ENCODE assay signal across 9 mouse cellular contexts in the genomic region with DNA sequence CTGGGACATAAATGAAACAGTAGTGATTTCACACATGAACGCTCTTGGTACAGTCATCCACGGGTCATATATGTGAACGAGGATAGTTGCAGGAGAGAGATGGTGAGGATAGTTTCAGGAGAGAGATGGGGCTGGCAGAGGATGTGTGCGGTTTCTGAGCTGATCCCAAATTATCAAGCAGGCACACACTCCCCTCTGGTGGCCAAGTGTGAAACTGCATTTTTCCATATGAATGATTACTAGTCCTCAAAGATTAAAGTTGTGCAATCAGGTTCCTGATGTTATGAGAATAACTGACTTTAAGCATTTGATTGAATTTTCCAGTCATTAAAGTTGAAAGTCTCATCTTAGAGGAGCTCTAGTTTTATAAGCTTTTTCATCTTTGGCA. TPM values are rescaled to one million over a fixed set of nuclear protein-coding genes. Genes with fewer than 3 reads are reported as not detected.
A peak's percentile ranks its signal among the peaks of the same experiment; 100 is the strongest.
DNase-seq lines count a peak whose midpoint lies in the region; ATAC-seq lines count a peak whose summit lies in the region.
"Had no signal": no experiment of that assay in that cellular context is flagged by ENCODE, and none has a peak within 500 bp of the region (broad histone marks: within the 10 kb centered on the region; RNA-seq: fewer than 3 reads in every experiment).

No protein-coding gene starts in this region.

- no peaks in the 10 kb centered on the region for H3K36me3 ChIP-seq in hindbrain, embryonic 14.5 days (replicated peaks; ENCODE audit: control insufficient read depth, insufficient read depth)
- no peaks in the 10 kb centered on the region for H3K36me3 ChIP-seq in lung, embryonic 16.5 days (ENCODE audit: control insufficient read depth, insufficient read depth, low read length)
- H3K36me3 ChIP-seq: lung, embryonic 15.5 days had no signal

- no peaks in the 10 kb centered on the region for H3K9me3 ChIP-seq in hindbrain, embryonic 14.5 days (ENCODE audit: control insufficient read depth, low read length)
- H3K9me3 ChIP-seq in lung, embryonic 16.5 days (ENCODE audit: control insufficient read depth, low read length): no peaks in the 10 kb centered on the region
- H3K9me3 ChIP-seq: lung, embryonic 15.5 days had no signal

- no peak overlapping the region for H3K27ac ChIP-seq in hindbrain, embryonic 14.5 days
- no peak overlapping the region for H3K27ac ChIP-seq in lung, embryonic 16.5 days (ENCODE audit: low read length)
- H3K27ac ChIP-seq: lung, embryonic 15.5 days had no signal

- H3K4me2 ChIP-seq in hindbrain, embryonic 14.5 days (replicated peaks): no peak overlapping the region
- no peak overlapping the region for H3K4me2 ChIP-seq in lung, embryonic 16.5 days (ENCODE audit: low read depth, low read length)
- H3K4me2 ChIP-seq: lung, embryonic 15.5 days had no signal

- DNase-seq in gastrocnemius, adult 18-20 months (ENCODE audit: low spot score): peak; percentile 61
- DNase-seq in gastrocnemius, postnatal 25 days: no peak
- DNase-seq in adrenal gland, postnatal 36 days: peak; percentile 59 to 68
- DNase-seq in hindbrain, embryonic 14.5 days (ENCODE audit: low spot score): peak; percentile 96
- peak; percentile 72 for DNase-seq in layer of hippocampus, adult 9-10 months (ENCODE audit: low spot score)
- DNase-seq in retina, adult 2 months (ENCODE audit: low read depth, low spot score): peak; percentile 52

- 21% methylated on average over 4 of the region's 4 CpGs for WGBS in hindbrain, embryonic 14.5 days
- WGBS in lung, embryonic 16.5 days: 8% methylated on average over 4 of the region's 4 CpGs

- no peaks in the 10 kb centered on the region for H3K4me1 ChIP-seq in hindbrain, embryonic 14.5 days (replicated peaks; ENCODE audit: control insufficient read depth, insufficient read depth, low read length)
- no peaks in the 10 kb centered on the region for H3K4me1 ChIP-seq in lung, embryonic 16.5 days (replicated peaks; ENCODE audit: control insufficient read depth, insufficient read depth, low read length)
- H3K4me1 ChIP-seq: lung, embryonic 15.5 days had no signal

- ATAC-seq in erythroblast, adult 5-6 weeks (replicated peaks; ENCODE audit: low FRiP score, poor library complexity, severe bottlenecking): 0 out of 2 replicates have a peak, but pooled peaks have one; percentile 57
- ATAC-seq in hindbrain, embryonic 14.5 days (ENCODE audit: low FRiP score): peak; percentile 83
- ATAC-seq in lung, embryonic 16.5 days (ENCODE audit: low read depth): peak; percentile 41; the same call in 1 of the 2 replicates

- no peaks in the 10 kb centered on the region for H3K27me3 ChIP-seq in hindbrain, embryonic 14.5 days (ENCODE audit: control insufficient read depth, insufficient read depth, low read length)
- H3K27me3 ChIP-seq in lung, embryonic 16.5 days (ENCODE audit: control insufficient read depth, insufficient read depth, low read depth, low read length): no peaks in the 10 kb centered on the region
- H3K27me3 ChIP-seq: lung, embryonic 15.5 days had no signal

- H3K4me3 ChIP-seq in hindbrain, embryonic 14.5 days (replicated peaks; ENCODE audit: low read length): no peak overlapping the region
- no peak overlapping the region for H3K4me3 ChIP-seq in lung, embryonic 16.5 days (ENCODE audit: low read length)
- H3K4me3 ChIP-seq: lung, embryonic 15.5 days had no signal

- H3K9ac ChIP-seq in hindbrain, embryonic 14.5 days: no peak overlapping the region
- H3K9ac ChIP-seq in lung, embryonic 16.5 days (ENCODE audit: low read length): no peak overlapping the region
- H3K9ac ChIP-seq: lung, embryonic 15.5 days had no signal

RNA-seq across cellular contexts. Expression of a gene that starts 43.4 kb away (rescaled TPM):
- total RNA-seq in gastrocnemius, adult 18-20 months (2021): 1 to 10 TPM in 1 of 2 experiments, under 1 TPM in 1; 0.69 to 1.4 TPM
- total RNA-seq in gastrocnemius, postnatal 25 days (2021): 1 to 10 TPM; 1.3 to 3.4 TPM
- 10 to 100 TPM; 14.0 to 16.4 TPM for total RNA-seq in adrenal gland, postnatal 36 days (2021)
- 3.5 TPM in 1 of 2 replicates, not detected in the other for total RNA-seq in erythroblast, adult 5-6 weeks (2015; ENCODE audit: low replicate concordance)
- not detected in 2 replicates for total RNA-seq in erythroblast, adult 5-6 weeks (2017; ENCODE audit: low replicate concordance)
- polyA plus RNA-seq in hindbrain, embryonic 14.5 days (2014; fragmentation: Nextera tagmentation; extraction: Ambion mirVana): 1.2 and 2.0 TPM in 2 replicates
- polyA plus RNA-seq in lung, embryonic 16.5 days (2015; fragmentation: Nextera tagmentation; extraction: Ambion mirVana): 4.9 and 5.2 TPM in 2 replicates
